Mouse (Mus musculus): Measurements from ENCODE around the gene Nav1. TPM values are rescaled to one million over a fixed set of nuclear protein-coding genes. Genes with fewer than 3 reads are reported as not detected.
"Not testable (repeated sequence)": the region's sequence is repeated elsewhere in the genome, so short reads cannot be mapped to it uniquely, and the experiment has no call there.

The Nav1 gene
- polyA plus RNA-seq, 1 experiment: 7.8 TPM

DNA sequence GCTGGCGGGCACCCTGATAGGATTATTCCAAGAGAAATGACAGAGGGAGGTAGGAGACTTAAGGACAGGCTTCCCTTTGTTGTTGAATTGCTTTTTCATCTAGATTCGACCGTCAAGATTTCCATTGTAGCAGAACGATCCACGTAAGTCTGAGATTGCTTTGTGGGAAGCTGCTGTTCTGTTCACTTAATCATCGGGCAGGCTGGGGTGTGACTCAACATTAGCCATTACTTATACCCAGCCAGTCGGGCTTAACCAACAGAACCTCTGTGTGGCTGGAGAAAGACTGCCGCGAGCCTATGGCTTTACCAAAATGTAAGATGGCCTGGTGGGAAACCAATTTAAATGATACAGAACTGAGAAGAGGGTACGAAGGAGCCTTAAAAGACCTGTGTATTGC is 114.7 kb downstream of the Nav1 start:
- no peak overlapping the region for H3K27ac ChIP-seq (replicated peaks; ENCODE audit: low read depth, low read length)
- no peak overlapping the region for H3K4me3 ChIP-seq (ENCODE audit: insufficient read depth, low read depth, low read length)
- no peaks in the 10 kb centered on the region; the same call in 1 of the 2 replicates for H3K4me1 ChIP-seq (ENCODE audit: control insufficient read depth, insufficient read depth, insufficient read length, low read length)

GRCm38 (mm10) chr1:135490931-135491666 is 116.0 kb downstream of the Nav1 start:
- H3K4me1 ChIP-seq (ENCODE audit: control insufficient read depth, insufficient read depth, insufficient read length, low read length): no peaks in the 10 kb centered on the region; the same call in 1 of the 2 replicates
- no peak overlapping the region for H3K4me3 ChIP-seq (ENCODE audit: insufficient read depth, low read depth, low read length)
- H3K27ac ChIP-seq (replicated peaks; ENCODE audit: low read depth, low read length): peak overlapping the region; percentile 59; the same call in 1 of the 2 replicates

GRCm38 (mm10) chr1:135488879-135489278 is 118.2 kb downstream of the Nav1 start:
- Histone ChIP-seq H3K27ac (replicated peaks; ENCODE audit: low read depth, low read length) (no peak overlapping the region), H3K4me3 (ENCODE audit: insufficient read depth, low read depth, low read length) (no peak overlapping the region), H3K4me1 (ENCODE audit: control insufficient read depth, insufficient read depth, insufficient read length, low read length) (no peaks in the 10 kb centered on the region; the same call in 1 of the 2 replicates)

- Histone ChIP-seq H3K4me1 (ENCODE audit: control insufficient read depth, insufficient read depth, insufficient read length, low read length) (no peaks in the 10 kb centered on the region), H3K27ac (replicated peaks; ENCODE audit: low read depth, low read length) (no peak overlapping the region), H3K4me3 (ENCODE audit: insufficient read depth, low read depth, low read length) (no peak overlapping the region)
Observed at GRCm38 (mm10) chr1:135485179-135485578, 121.9 kb downstream of the Nav1 start.

DNA sequence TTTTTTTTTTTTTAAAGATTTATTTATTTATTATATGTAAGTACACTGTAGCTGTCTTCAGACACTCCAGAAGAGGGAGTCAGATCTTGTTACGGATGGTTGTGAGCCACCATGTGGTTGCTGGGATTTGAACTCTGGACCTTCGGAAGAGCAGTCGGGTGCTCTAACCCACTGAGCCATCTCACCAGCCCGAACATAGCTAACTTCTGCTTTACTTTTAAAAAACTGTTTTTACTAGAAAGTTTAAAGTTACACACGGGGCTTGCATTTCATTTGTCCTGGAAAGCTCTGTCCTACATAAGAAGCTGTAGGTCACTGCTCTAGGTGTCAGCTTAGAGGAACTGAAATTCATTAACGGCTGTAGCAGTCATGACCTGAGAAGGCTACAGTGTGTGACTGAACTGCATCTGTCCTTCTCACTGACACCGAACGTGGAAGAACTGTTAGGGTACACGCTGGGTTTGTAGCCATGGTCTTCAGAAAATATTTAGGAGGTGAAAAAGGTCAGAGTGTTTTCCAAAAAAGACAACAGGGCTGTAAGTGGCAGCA is 122.5 kb downstream of the Nav1 start:
- H3K27ac ChIP-seq (replicated peaks; ENCODE audit: low read depth, low read length); H3K4me1 ChIP-seq (ENCODE audit: control insufficient read depth, insufficient read depth, insufficient read length, low read length); H3K4me3 ChIP-seq (ENCODE audit: insufficient read depth, low read depth, low read length): not testable (repeated sequence)

- no peaks in the 10 kb centered on the region for H3K4me1 ChIP-seq (ENCODE audit: control insufficient read depth, insufficient read depth, insufficient read length, low read length)
- no peak overlapping the region for H3K4me3 ChIP-seq (ENCODE audit: insufficient read depth, low read depth, low read length)
- no peak overlapping the region for H3K27ac ChIP-seq (replicated peaks; ENCODE audit: low read depth, low read length)
Observed at GRCm38 (mm10) chr1:135483971-135484370, 123.1 kb downstream of the Nav1 start.

GRCm38 (mm10) chr1:135482666-135483065 is 124.4 kb downstream of the Nav1 start:
- H3K27ac ChIP-seq (replicated peaks; ENCODE audit: low read depth, low read length): no peak overlapping the region
- no peaks in the 10 kb centered on the region for H3K4me1 ChIP-seq (ENCODE audit: control insufficient read depth, insufficient read depth, insufficient read length, low read length)
- no peak overlapping the region for H3K4me3 ChIP-seq (ENCODE audit: insufficient read depth, low read depth, low read length)

DNA sequence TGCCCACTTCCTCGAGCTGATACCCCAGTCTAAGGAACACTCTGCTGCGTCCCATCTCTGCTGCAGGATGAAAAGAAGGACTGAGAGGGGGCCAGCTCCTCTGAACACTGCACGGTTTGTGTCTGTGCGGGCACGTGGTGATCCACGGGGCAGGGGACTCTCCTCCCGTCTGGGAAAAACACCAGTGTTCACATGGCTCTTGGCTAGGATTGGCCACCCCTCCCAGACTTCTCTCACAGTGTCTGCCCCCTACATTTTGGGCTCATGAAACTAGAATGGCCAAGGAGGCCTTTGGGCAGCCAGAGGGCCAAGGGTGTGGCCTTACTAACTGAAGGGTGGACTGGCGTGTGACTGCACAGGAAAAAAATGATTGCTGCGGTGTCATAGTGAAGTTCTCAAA is 125.4 kb downstream of the Nav1 start:
- Histone ChIP-seq H3K4me1 (ENCODE audit: control insufficient read depth, insufficient read depth, insufficient read length, low read length) (no peaks in the 10 kb centered on the region), H3K27ac (replicated peaks; ENCODE audit: low read depth, low read length) (no peak overlapping the region), H3K4me3 (ENCODE audit: insufficient read depth, low read depth, low read length) (no peak overlapping the region)

DNA sequence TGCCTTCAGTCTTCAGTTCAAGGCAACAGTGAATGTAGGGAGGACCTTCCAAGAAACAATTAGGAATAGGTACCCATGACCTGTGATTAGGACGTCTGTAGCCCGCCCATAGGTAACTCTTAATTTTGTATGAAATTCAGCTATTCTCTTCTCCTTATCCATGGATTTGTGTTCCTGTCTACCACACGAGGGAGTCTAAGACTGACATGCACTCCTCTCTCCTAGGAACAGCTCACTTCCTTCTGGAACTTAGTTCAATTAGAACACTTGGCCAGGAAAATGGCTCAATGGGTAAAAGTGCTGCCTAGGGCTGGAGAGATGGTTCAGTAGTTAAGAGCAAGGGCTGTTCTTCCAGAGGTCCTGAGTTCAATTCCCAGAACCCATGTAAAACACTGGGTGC is 126.3 kb downstream of the Nav1 start:
- Histone ChIP-seq H3K27ac (replicated peaks; ENCODE audit: low read depth, low read length) (no peak overlapping the region), H3K4me3 (ENCODE audit: insufficient read depth, low read depth, low read length) (no peak overlapping the region), H3K4me1 (ENCODE audit: control insufficient read depth, insufficient read depth, insufficient read length, low read length) (no peaks in the 10 kb centered on the region)

DNA sequence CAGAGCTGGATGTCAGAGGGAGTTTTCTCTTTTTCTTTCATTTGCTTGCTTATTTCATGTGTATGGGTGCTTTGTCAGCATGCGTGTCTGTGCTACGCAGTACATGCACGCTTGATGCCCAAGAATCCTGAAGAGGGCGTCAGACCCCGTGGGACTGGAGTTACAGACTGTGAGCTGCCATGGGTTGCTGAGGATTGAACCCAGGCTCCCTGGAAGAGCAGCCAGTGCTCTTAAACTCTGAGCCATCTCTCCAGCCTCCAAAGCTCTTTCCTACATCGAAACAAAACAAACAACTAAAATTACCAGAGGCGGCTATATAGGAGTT is 131.6 kb downstream of the Nav1 start:
- Histone ChIP-seq H3K4me1 (ENCODE audit: control insufficient read depth, insufficient read depth, insufficient read length, low read length) (no peaks in the 10 kb centered on the region), H3K27ac (replicated peaks; ENCODE audit: low read depth, low read length) (no peak overlapping the region), H3K4me3 (ENCODE audit: insufficient read depth, low read depth, low read length) (no peak overlapping the region)

DNA sequence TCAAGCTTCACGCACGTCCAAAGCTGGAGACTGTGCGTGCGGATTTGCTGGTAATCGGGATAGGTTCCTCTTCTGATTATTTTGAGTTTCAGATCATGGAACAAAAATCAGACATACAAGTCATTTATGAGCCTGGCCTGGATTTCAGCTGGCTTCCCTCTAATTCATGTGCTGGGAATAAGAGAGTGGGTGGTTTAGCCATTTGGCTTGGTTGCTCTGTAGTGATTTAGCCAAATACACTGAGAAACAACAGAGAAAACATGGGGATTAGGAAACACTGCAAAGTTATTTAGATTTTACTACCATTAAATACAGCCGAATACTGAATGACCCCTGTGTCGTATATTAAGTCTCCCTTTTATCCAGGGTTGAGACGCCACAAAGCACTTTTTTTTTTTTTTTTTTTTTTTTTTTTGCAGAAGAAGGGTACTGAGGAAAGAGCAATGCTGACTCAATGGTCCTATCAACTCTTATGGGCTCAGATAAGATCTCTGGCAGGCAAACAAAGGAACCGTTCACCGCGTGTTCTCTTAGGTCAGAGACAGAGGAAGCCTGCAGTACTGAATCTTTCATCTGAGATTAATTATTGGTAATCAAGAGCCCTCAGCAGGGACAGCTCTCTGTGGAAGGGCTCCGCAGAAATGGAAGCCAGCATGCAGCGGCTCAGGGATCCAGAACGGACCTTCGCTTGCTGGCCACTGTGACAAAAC is 132.1 kb downstream of the Nav1 start:
- H3K27ac ChIP-seq (replicated peaks; ENCODE audit: low read depth, low read length): no peak overlapping the region
- no peak overlapping the region for H3K4me3 ChIP-seq (ENCODE audit: insufficient read depth, low read depth, low read length)
- H3K4me1 ChIP-seq (ENCODE audit: control insufficient read depth, insufficient read depth, insufficient read length, low read length): no peaks in the 10 kb centered on the region

- Histone ChIP-seq H3K27ac (replicated peaks; ENCODE audit: low read depth, low read length) (no peak overlapping the region), H3K4me1 (ENCODE audit: control insufficient read depth, insufficient read depth, insufficient read length, low read length) (no peaks in the 10 kb centered on the region), H3K4me3 (ENCODE audit: insufficient read depth, low read depth, low read length) (no peak overlapping the region)
Observed at GRCm38 (mm10) chr1:135472536-135472935, 134.6 kb downstream of the Nav1 start.

DNA sequence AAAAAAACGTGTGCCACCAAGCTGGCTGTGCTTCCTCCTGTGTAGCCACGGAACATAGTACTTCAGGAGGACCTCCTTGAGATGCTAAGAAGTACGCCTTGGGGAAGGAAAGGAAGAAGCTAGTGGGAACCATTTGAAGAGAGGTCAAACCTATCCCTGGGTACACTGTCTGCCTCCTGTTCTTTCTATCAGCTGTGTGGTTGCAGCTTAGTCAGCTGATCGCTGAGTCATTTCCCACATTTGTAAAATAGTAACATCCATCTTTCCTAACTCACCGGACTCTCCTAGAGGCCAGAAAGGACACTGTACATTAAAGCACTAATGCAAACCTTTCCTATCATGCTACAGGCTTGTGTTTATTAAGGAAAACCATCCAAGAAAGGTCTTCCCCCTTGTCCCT is 135.4 kb downstream of the Nav1 start:
- Histone ChIP-seq H3K27ac (replicated peaks; ENCODE audit: low read depth, low read length) (no peak overlapping the region), H3K4me3 (ENCODE audit: insufficient read depth, low read depth, low read length) (no peak overlapping the region), H3K4me1 (ENCODE audit: control insufficient read depth, insufficient read depth, insufficient read length, low read length) (no peaks in the 10 kb centered on the region)

DNA sequence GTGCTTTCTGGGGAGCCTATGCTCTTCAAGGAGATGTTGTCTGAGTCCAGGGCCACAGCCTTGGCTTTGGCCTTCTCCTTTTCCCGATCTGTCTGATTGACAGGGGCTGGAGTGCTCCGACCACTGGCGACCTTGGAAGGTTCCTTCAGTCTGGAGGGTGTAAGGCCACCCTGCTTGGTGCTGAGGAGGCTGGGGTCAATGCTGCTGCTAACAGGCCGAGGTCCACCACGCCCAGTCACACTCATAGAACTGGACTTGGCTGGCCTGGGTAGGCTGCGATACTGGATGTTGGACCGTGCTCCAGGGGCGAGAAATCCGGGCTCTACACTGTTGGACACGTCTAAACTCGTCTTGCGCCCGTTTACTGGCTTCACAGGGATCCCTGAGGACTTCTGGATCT is 136.5 kb downstream of the Nav1 start:
- Histone ChIP-seq H3K27ac (replicated peaks; ENCODE audit: low read depth, low read length) (no peak overlapping the region), H3K4me3 (ENCODE audit: insufficient read depth, low read depth, low read length) (no peak overlapping the region), H3K4me1 (ENCODE audit: control insufficient read depth, insufficient read depth, insufficient read length, low read length) (no peaks in the 10 kb centered on the region)

- no peak overlapping the region for H3K4me3 ChIP-seq (ENCODE audit: insufficient read depth, low read depth, low read length)
- no peak overlapping the region for H3K27ac ChIP-seq (replicated peaks; ENCODE audit: low read depth, low read length)
- H3K4me1 ChIP-seq (ENCODE audit: control insufficient read depth, insufficient read depth, insufficient read length, low read length): no peaks in the 10 kb centered on the region
Observed at GRCm38 (mm10) chr1:135467462-135467861, 139.6 kb downstream of the Nav1 start.

GRCm38 (mm10) chr1:135466935-135467334 is 140.2 kb downstream of the Nav1 start:
- no peak overlapping the region for H3K4me3 ChIP-seq (ENCODE audit: insufficient read depth, low read depth, low read length)
- H3K27ac ChIP-seq (replicated peaks; ENCODE audit: low read depth, low read length): no peak overlapping the region
- no peaks in the 10 kb centered on the region for H3K4me1 ChIP-seq (ENCODE audit: control insufficient read depth, insufficient read depth, insufficient read length, low read length)

Measured in brown adipose tissue, adult 24 weeks (tissue).